Mouse (Mus musculus) ES-E14 (cell line): ENCODE measurements at regions not wholly inside any gene's neighbourhood (a gene's known extent, or its start where the extent isn't known, plus 50 kb on each side); places are given as distances from the start of the nearest gene placed in this dataset.

ENCODE experiments used
- CHD2 ChIP-seq: IDR thresholded peaks from 2 replicates; pipeline ENCODE4 v1.6.1; 2014; ENCODE audit warnings: mild to moderate bottlenecking, low read depth, low read length, inconsistent platforms
- MAFK ChIP-seq: IDR thresholded peaks from 2 replicates; pipeline ENCODE4 v1.6.1; 2014; ENCODE audit warnings: mild to moderate bottlenecking, low read depth, low read length, inconsistent platforms; ENCODE audit not compliant: insufficient read depth
- ZC3H11A ChIP-seq: IDR thresholded peaks from 2 replicates; pipeline ENCODE4 v1.6.1; 2012; ENCODE audit warnings: low read depth, mild to moderate bottlenecking, inconsistent platforms, low read length, borderline replicate concordance
- ZNF384 ChIP-seq: IDR thresholded peaks from 2 replicates; pipeline ENCODE4 v1.6.1; 2012; ENCODE audit warnings: low read depth, low read length, inconsistent platforms

- TF ChIP-seq MAFK, result no peak
- TF ChIP-seq CHD2, result no peak
- no peak for TF ChIP-seq ZNF384
- peak; percentile 69; the same call in 1 of the 2 replicates for TF ChIP-seq ZC3H11A
These were observed 233.6 kb downstream of the Agtpbp1 start for GRCm38 (mm10) chr13:59351461-59351860.
